Mouse (Mus musculus): ENCODE results near the gene Fbxl7.

- TF ChIP-seq SMC3 (IDR thresholded peaks at IDR 0.05; ENCODE audit: low read depth, low read length) (no peak), JUND (conservative IDR thresholded peaks at IDR 0.05; ENCODE audit: low read depth, low read length) (no peak), CTCF (conservative IDR thresholded peaks at IDR 0.05 in 1 of 2, IDR thresholded peaks at IDR 0.05 in 1 of 2; ENCODE audit: low read depth in 2 of 2, low read length in 2 of 2) (no peak), POLR2A (IDR thresholded peaks at IDR 0.05; ENCODE audit: low read depth, low read length) (no peak), SIN3A (IDR thresholded peaks at IDR 0.05; ENCODE audit: low read length) (no peak)
Measured at GRCm38 (mm10) chr15:26774895-26775294, 120.5 kb downstream of the Fbxl7 start.

Data from CH12.LX (cell line).